Mouse (Mus musculus) left cerebral cortex, adult 9 months (tissue): ENCODE measurements around the gene Ap5b1.

ENCODE experiments used
- DNase-seq, 2 experiments: peaks; one replicate each; pipeline ENCODE4 v3.0.0; 2022; ENCODE audit warnings: low spot score in 2 of 2

The Ap5b1 gene

GRCm38 (mm10) chr19:5567534-5568469, at the start of gene Ap5b1:
Ap5b1 (plus strand) TSS chr19:5568025.
- DNase-seq: peak; percentile 61 to 89

- no peak for DNase-seq
Measured at GRCm38 (mm10) chr19:5518721-5519120, 49.1 kb upstream of the Ap5b1 start.

GRCm38 (mm10) chr19:5525204-5525603, 42.6 kb upstream of the Ap5b1 start:
- DNase-seq: no peak

DNA sequence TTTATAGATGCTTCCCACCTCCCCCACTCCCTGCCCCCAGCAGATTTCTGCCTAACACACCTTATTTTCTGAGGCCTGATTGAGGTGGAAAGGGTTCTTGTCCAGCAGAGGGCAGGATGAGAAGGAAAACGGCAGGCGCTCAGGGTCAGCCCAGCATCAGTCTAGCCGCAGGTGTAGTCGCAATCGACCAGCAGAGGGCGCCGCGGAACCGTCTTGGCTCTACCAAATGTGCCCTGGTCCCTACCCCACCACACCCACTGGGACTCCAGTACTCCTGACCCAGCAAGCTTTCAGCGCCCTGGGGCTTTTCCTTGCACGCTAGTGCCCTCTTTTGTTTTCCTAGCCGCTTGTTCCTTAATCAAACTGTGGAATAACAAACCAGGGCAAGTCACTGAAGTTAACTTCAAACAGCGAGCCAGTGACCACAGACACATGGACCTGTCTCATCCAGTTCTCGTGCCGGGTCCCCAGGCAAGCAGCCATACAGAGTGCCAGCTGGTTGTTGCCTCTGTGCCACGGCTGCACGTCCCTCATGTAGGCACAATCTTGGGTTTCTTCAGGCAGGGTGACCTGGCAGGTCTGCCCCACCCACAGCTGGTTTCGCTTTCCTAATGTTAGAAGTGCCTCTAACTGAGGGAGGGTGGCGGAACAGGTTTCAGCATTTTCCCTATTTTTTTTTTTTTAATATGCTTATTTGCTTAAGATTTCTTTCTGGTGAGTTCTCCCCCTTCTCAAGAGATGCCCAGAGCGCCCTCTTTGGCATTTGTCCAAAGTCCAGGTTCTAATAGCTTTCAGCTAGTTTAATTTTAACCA, 38.3 kb upstream of the Ap5b1 start:
- DNase-seq: peak; percentile 40 to 94

GRCm38 (mm10) chr19:5530138-5530524, 37.7 kb upstream of the Ap5b1 start:
- DNase-seq: no peak

DNA sequence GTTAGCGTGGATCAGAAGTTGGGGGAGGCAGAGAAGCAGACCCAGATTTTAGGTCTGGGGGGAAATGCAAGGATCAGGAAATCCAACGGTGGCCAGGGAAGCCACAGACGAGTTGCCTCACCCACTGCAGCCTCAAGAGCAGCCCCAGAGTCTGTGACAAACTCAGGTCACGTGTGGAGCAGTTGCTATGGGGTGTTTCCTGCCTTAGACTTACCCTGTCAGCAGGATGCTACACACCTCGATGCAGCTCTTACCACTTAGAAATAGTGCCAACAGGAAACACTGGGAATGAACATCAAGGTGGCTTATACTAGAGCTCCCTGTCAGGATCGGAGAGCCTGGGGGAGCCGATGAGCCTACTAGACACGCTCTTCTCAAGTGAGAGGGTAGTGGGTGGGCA, 35.3 kb upstream of the Ap5b1 start:
- no peak for DNase-seq

- no peak for DNase-seq
Measured at GRCm38 (mm10) chr19:5538786-5539185, 29.0 kb upstream of the Ap5b1 start.

GRCm38 (mm10) chr19:5543362-5543761, 24.5 kb upstream of the Ap5b1 start:
- no peak for DNase-seq

GRCm38 (mm10) chr19:5544031-5544430, 23.8 kb upstream of the Ap5b1 start:
- no peak for DNase-seq

- DNase-seq: no peak
Measured at GRCm38 (mm10) chr19:5547471-5548056, 20.3 kb upstream of the Ap5b1 start.

DNA sequence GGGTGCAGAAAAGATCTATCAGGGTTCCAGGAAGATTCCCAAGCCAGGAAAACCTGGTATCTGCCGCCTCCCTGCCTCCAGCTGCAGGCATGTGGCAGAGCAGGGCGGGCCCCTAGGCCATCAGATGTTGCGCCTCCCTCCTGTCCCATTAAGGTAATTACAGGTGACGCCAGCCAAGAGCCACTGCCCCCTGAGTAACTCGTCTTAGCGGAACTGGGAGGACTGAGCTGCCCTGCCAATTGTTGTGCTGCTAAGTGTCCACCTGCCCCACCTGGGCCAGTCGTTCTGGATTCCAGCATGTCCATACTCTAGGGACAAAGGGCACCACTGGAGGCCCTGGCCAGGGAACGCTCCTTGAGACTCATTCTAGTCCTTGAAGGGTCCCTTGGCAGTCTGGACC, 14.0 kb upstream of the Ap5b1 start:
- DNase-seq: no peak

GRCm38 (mm10) chr19:5554212-5554611, 13.6 kb upstream of the Ap5b1 start:
- no peak for DNase-seq

DNA sequence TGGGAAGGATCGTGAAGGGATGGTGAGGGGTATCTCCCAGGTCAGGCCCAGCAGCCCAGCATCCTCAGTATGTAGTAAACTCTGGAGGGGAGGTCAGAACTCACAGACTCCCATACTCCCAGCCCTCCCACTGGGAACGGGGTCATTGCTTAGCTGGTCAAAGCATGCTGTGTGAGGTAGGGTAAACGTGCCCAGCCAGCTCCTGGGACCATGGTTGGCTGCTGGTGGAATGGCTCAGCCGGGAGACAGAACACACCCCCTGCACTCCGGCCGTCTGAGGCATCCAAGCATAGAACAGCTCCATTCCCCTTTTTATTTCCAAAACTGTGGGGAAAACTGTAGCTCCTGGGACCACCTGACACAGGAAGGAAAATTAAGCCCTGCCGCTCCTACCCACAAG, 9.7 kb upstream of the Ap5b1 start:
- DNase-seq: no peak

DNA sequence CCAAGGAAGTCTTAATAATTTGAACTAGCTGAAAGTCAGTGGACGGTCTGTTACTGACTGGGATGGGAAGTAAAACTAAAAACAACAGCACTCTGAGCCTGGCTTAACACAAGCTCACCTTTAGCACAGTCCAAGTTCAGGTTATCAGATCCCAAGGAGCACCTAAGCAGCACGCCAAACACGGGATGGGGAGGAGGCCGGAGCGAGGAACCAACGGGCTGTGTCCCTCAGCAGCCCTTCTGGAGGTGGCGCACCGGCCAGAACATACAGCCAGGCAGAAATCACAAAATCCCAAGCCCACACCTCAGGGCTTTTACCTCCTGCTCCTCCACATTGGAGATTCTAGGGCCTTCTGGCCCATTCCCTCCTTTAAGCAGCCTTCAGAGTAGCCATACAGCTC, 9.1 kb upstream of the Ap5b1 start:
- DNase-seq: no peak

GRCm38 (mm10) chr19:5559229-5559628, 8.6 kb upstream of the Ap5b1 start:
- no peak for DNase-seq

DNA sequence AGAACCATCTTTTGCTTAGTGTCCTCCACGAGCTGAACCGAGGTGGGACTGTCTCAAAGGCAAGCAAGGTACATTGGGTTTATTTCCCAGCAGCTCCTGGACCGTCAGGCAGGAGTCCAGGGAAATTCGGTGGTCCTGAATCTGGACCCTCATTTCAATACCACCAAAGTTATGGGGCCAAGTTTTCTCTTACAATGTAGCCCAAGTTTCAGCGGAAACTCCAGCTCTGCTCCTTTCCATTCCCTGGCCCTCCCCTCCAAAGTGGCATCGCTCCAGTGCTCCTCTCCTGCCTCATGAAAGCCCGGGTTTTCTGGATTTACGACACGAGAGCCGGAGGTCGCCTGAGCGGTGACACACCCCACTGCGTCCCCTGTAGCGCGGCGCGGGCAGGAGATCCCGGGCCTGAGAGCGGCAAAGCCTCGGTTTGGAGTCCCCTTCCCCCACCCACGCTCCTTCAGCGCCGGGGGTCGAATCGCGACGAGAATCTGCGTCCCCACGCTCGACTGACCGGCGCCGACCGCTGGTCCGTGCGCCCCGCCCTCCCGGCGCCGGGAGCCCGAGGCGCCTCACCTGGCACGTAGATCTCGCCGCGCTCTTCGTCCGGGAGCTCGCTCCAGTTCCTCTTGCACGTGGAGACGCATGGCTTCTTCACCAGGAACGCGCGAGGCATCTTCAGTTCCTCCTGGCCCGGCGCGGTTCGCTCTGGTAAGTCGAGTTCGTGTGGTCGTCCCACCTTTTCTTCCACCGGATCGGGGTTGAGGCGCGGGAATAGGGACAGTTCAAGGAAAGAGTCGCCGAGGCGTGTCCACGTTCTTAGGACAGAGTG, 8.0 kb upstream of the Ap5b1 start:
- no peak for DNase-seq

DNA sequence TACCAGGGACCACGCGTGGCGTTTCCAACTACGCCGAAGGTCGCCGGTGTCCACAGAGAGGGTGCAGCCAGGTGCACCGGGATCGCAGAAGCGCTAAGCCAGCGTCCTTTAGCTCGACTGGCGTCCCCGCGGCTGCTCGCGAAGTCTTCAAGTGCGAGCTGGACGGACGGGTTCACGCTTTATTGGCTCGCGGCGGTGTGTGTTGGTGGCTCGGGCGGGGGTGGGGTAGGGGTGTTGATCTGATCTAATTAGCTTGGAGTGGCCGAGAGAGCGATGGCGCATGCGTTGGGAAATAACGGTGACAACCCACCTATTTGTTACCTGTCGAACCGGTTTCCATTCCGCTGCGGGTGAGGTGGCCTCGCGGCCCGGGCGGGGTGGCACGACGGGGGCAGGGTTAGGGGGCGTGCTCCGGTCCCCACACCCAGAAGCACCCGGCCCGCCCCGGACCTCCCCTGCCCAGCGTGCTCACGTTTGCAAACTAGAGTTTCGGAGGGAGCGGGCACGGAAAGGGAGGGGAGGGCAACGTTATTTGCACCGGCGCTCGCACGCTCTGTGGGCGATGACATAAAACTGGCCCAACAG, 7.3 kb upstream of the Ap5b1 start, which contains the start of gene Ovol1:
Gene Ovol1, minus strand, starts transcription at position 190 of the 585 bp plus-strand sequence.
- no peak for DNase-seq

DNA sequence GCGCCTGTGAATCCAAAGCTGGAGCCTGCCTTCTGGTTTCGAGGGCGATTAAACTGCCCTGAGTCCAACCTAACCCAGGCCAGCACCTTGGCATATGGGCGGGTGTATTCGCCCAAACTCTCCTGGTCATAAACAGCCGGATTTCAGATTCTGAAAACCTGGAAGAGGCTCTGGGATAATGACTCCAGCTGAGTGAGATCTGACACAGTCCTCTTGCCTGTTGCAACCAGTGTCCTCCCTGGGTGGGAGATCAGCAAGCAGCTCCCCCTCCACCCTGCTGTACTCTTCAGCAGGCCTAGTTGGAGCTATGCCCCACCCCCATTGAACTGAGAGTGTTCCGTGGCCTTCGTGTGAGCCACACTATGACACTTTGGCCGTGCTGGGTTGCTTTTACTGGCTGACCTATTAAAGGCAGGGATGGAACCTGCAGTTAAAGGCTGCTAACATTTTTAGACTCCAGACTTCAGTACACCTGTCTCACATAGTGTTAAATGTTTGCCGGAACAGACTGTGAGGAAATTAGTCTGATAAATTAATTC, 6.5 kb upstream of the Ap5b1 start:
- no peak for DNase-seq

DNA sequence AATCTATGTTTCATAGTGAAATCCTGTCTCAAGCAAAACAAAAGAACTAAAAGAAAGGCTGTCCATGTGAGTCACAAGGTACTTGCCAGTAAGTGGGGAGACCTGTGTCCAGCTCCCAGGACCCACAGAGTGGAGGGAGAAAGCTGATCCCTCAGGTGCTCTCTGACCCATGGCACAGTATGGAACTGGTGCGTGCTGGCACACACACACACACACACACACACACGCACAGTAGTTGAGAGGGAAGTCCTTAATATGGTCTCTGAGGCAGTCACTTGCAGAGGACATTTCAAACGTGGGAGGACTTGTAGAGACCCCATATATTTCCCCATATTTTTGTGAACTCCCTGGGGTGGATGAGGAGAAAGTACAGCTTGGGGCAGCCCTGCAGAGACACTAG, 5.9 kb upstream of the Ap5b1 start:
- DNase-seq: no peak

GRCm38 (mm10) chr19:5562776-5563175, 5.0 kb upstream of the Ap5b1 start:
- DNase-seq: no peak

DNA sequence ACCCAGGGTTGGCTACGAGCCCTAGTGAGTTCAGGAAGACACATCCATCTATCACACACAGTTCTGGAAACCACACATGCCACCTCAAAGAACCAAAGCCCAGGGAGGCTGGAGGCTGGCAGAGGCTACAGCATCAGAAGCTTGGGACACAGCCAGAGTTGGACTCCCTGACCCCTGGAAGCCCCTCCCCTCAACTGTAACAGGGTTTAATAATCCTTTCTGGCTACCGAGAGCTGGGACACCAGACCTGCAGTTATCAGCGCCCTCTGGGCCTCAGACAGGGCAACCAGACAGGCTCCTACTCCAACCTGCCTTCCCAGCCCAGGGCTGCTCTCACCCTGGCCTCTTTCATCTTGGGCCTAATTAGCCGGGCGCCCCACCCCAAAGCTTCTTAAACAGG, 1.5 kb upstream of the Ap5b1 start:
- no peak for DNase-seq
